Mouse (Mus musculus) cortical plate, adult 2 months (tissue): ENCODE data around the gene Arfgef2.

Experiments used
- CTCF ChIP-seq: fragments of 200-500 bp; IDR thresholded peaks from 2 replicates; pipeline ENCODE4 v1.5.1; 2011; ENCODE audit warnings: mild to moderate bottlenecking, control low read depth, low read length; ENCODE audit not compliant: insufficient read depth; ENCODE audit errors: extremely low read depth
- POLR2A ChIP-seq: fragments of 200-500 bp; IDR thresholded peaks from 2 replicates; pipeline ENCODE4 v1.6.1; 2011; ENCODE audit warnings: mild to moderate bottlenecking, low read length, control low read depth; ENCODE audit not compliant: insufficient read depth; ENCODE audit errors: extremely low read depth

DNA sequence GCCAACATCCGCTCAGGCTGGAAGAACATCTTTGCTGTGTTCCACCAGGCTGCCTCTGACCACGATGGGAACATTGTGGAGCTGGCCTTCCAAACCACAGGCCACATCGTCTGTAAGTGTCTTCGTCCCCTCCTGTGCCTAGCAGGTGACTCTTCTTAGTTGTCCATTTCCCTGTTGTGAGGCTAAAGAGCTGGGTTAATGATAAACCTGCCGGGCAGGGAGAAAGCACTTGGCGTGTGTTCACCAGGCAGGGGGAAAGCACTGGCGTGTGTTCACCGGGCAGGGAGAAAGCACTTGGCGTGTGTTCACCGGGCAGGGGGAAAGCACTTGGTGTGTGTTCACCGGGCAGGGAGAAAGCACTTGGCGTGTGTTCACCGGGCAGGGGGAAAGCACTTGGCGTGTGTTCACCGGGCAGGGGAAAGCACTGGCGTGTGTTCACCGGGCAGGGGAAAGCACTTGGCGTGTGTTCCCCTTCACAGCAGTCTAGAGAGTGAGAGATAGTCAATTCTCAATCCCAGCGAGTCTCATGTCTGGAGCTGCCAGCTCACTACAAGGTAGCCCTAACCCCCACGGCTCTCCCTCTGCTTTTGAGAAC lies 65.0 kb downstream of the Arfgef2 start:
- TF ChIP-seq POLR2A (no peak), CTCF (no peak)
